Mouse (Mus musculus) testis, adult 2 months (tissue): ENCODE measurements at regions not wholly inside any gene's neighbourhood (a gene's known extent, or its start where the extent isn't known, plus 50 kb on each side); places are given as distances from the start of the nearest gene placed in this dataset.

ENCODE experiments used
- H3K27ac ChIP-seq: fragments of 200-500 bp; 2 replicates; pipeline ENCODE4 v1.5.1; 2012; ENCODE audit warnings: low read depth, low read length; ENCODE audit not compliant: control insufficient read depth, insufficient read depth
- H3K27me3 ChIP-seq: fragments of 200-500 bp; 2 replicates; pipeline ENCODE4 v1.6.1; 2012; ENCODE audit warnings: mild to moderate bottlenecking, low read length, moderate library complexity; ENCODE audit not compliant: control insufficient read depth, insufficient read depth
- H3K36me3 ChIP-seq: fragments of 200-500 bp; 2 replicates; pipeline ENCODE4 v1.6.1; 2012; ENCODE audit warnings: mild to moderate bottlenecking, low read length; ENCODE audit not compliant: control insufficient read depth, insufficient read depth
- H3K4me1 ChIP-seq: fragments of 200-500 bp; 2 replicates; pipeline ENCODE4 v1.6.1; 2012; ENCODE audit warnings: low read length; ENCODE audit not compliant: control insufficient read depth, insufficient read depth
- H3K4me3 ChIP-seq: fragments of 200-500 bp; 2 replicates; pipeline ENCODE4 v1.5.1; 2012; ENCODE audit warnings: low read depth, mild to moderate bottlenecking, low read length, moderate library complexity, mixed read lengths; ENCODE audit not compliant: control insufficient read depth
- CTCF ChIP-seq: fragments of 200-500 bp; IDR thresholded peaks from 2 replicates; pipeline ENCODE4 v1.5.1; 2012; ENCODE audit warnings: low read depth, mild to moderate bottlenecking, inconsistent platforms, low read length, moderate library complexity; ENCODE audit not compliant: control insufficient read depth, insufficient read depth, insufficient replicate concordance
- POLR2A ChIP-seq: fragments of 200-500 bp; IDR thresholded peaks from 2 replicates; pipeline ENCODE4 v1.6.1; 2012; ENCODE audit warnings: low read depth, mild to moderate bottlenecking, inconsistent platforms, low read length, moderate library complexity; ENCODE audit not compliant: control insufficient read depth

- no peak overlapping the region for H3K4me3 ChIP-seq
- no peak overlapping the region for H3K27ac ChIP-seq
- TF ChIP-seq POLR2A, result no peak
- no peak for TF ChIP-seq CTCF
- no peaks in the 10 kb centered on the region for H3K27me3 ChIP-seq
- no peaks in the 10 kb centered on the region for H3K4me1 ChIP-seq
- no peaks in the 10 kb centered on the region for H3K36me3 ChIP-seq
Observed at GRCm38 (mm10) chr4:56209499-56209898, 530.4 kb upstream of the Gm26657 start.

DNA sequence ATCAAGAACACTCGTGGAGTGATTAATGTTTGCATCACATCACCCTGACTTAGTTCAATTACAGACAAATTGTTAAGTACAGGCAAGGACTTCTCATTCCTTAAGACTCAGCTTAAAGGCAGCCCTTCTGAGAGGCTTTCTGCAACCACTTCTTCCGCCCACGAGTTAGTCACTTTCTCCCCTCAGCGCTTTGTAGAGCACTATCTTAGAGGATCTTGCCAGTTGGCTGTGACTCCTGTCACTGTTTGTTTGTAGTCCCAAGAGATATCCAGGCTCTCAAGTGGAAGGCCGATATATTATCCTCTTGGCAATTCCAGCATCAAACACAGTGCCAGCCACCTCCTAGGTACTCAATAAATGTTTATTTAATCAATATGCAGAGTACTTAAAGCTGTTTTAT lies 532.1 kb upstream of the Gm26657 start:
- Histone ChIP-seq H3K36me3 (no peaks in the 10 kb centered on the region), H3K27ac (no peak overlapping the region), H3K27me3 (no peaks in the 10 kb centered on the region), H3K4me1 (no peaks in the 10 kb centered on the region), H3K4me3 (no peak overlapping the region)
- TF ChIP-seq CTCF, result no peak
- TF ChIP-seq POLR2A, result no peak

- Histone ChIP-seq H3K4me3 (no peak overlapping the region), H3K4me1 (no peaks in the 10 kb centered on the region), H3K27me3 (no peaks in the 10 kb centered on the region), H3K36me3 (no peaks in the 10 kb centered on the region), H3K27ac (no peak overlapping the region)
- TF ChIP-seq POLR2A (no peak), CTCF (no peak)
Observed at GRCm38 (mm10) chr4:56205069-56205468, 534.8 kb upstream of the Gm26657 start.

DNA sequence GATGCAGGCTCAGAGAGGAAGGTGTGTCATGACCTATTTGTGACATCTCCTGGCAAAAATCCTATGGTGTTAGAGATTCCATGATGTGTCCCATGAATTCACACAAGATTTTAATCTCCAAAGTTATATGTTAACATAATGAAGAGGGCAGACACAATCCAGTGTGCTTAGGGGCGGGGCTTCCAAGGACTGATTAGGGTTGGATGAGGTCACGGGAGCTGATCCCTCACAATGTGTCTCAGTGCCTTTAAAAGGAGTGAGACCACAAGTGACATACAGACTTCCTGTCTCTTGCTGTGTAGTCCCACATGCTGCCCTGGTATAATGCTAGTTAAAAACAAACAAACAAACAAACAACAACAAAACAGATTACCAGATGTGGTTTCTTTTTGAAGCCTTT lies 546.5 kb upstream of the Gm26657 start:
- H3K4me3 ChIP-seq, result no peak overlapping the region
- no peaks in the 10 kb centered on the region for H3K4me1 ChIP-seq
- no peaks in the 10 kb centered on the region for H3K27me3 ChIP-seq
- H3K27ac ChIP-seq, result no peak overlapping the region
- no peak for TF ChIP-seq POLR2A
- no peak for TF ChIP-seq CTCF
- no peaks in the 10 kb centered on the region for H3K36me3 ChIP-seq

DNA sequence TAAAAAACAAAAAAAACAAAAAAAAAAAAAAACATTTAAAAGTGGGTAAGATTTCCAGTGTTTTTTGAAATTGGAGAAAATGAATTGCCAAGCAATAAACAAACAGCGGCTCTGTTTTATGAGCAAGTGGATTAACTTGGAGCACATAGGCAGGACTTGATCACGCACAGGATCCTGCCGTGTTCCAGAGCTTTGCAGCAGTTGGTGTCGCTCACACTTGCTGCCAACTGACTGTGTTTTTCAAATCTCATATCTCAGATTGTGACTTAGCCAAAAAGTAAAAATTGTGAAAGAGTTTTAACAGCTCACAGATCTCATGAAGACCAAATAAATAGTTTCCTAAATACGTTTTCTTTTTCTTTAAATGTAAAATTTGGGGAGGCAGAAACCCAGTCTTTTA lies 547.4 kb upstream of the Gm26657 start:
- H3K4me3 ChIP-seq, result no peak overlapping the region
- H3K4me1 ChIP-seq, result no peaks in the 10 kb centered on the region
- no peaks in the 10 kb centered on the region for H3K36me3 ChIP-seq
- H3K27ac ChIP-seq, result no peak overlapping the region
- H3K27me3 ChIP-seq, result no peaks in the 10 kb centered on the region
- TF ChIP-seq POLR2A (no peak), CTCF (no peak)

GRCm38 (mm10) chr4:56179566-56179965 lies 560.3 kb upstream of the Gm26657 start:
- no peak for TF ChIP-seq CTCF
- TF ChIP-seq POLR2A, result no peak
- no peaks in the 10 kb centered on the region for H3K36me3 ChIP-seq
- H3K27ac ChIP-seq, result no peak overlapping the region
- H3K4me3 ChIP-seq, result no peak overlapping the region
- no peaks in the 10 kb centered on the region for H3K27me3 ChIP-seq
- no peaks in the 10 kb centered on the region for H3K4me1 ChIP-seq

DNA sequence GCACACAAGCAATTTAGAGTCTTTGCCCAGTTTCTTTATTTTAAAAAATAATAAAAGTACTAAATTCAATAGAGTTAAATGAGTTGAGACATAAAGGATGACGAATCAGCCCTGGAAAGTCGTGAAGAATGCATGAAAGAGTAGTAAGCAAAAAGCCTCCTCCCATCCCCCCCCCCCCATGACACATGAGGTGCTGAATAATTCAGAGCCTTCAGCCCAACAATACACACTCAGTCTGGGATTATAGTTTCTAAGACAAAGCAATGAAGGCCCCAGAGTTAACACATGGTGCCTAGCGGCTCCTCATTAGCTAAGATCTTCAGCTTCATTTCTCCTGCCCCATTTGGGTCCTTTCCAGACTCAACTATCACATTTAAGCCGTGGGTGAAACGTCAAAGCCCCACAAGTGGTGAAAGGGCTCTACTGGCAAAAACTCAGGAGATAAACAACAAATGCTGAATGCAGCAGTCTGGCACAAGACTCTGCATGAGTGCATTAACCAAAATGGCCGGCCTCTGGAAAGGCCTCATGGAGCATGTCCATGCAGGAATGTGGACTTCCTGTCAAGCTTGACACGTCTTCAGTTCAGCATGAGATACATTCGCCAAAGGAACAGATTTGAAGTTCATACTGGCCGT lies 560.9 kb upstream of the Gm26657 start:
- Histone ChIP-seq H3K4me3 (no peak overlapping the region), H3K27ac (no peak overlapping the region), H3K36me3 (no peaks in the 10 kb centered on the region), H3K27me3 (no peaks in the 10 kb centered on the region), H3K4me1 (no peaks in the 10 kb centered on the region)
- TF ChIP-seq CTCF, result no peak
- TF ChIP-seq POLR2A, result no peak

DNA sequence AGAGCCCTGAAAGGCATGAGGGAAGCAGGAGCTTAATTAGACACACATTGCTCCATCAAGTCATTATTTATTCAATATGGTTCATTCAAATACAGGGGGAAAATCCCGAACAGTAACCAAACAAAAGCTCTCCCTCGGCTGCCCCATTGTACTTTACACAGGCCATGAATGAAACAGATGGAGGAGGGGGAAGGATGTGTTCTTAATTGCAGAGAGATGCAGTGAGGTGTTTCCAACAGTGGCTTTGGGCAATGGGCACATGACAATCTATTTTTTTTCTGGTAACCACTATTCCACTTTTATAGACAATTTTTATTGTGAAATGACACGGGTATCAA lies 578.6 kb upstream of the Gm26657 start:
- TF ChIP-seq CTCF, result no peak
- TF ChIP-seq POLR2A, result no peak
- H3K27ac ChIP-seq, result no peak overlapping the region

More for the DNA sequence above, 578.6 kb upstream of the Gm26657 start:
- Histone ChIP-seq H3K4me3 (no peak overlapping the region), H3K27me3 (no peaks in the 10 kb centered on the region), H3K36me3 (no peaks in the 10 kb centered on the region), H3K4me1 (no peaks in the 10 kb centered on the region)
